Mouse (Mus musculus) spleen, adult 2 months (tissue): ENCODE measurements around the gene Ptprc.

Experiments used
- CTCF ChIP-seq: fragments of 200-500 bp; IDR thresholded peaks from 2 replicates; pipeline ENCODE4 v1.5.1; 2011; ENCODE audit warnings: mild to moderate bottlenecking, inconsistent platforms; ENCODE audit not compliant: insufficient read depth, insufficient read length, insufficient replicate concordance; ENCODE audit errors: extremely low read depth
- POLR2A ChIP-seq: fragments of 200-500 bp; IDR thresholded peaks from 2 replicates; pipeline ENCODE4 v1.6.1; 2011; ENCODE audit warnings: low read depth, low read length, inconsistent platforms

DNA sequence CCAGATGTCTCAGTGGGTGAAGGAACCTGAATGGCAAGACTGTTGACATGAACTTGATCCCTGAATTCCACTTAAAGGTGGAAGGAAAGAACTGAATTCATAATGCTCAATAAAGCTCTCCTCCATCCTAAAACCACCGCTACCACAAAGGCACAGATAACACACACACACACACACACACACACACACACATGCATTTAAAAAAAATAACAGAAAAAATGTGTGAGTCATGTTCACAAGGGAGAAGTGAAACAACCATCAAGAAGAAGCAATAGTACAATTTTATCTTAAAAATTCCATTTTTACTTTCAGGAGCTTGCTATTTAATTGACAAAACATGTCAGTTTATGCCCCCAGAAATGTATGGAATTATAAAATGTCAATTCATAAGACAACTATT lies 95.2 kb downstream of the Ptprc start:
- TF ChIP-seq CTCF (no peak), POLR2A (no peak)
